8 mouse cellular contexts compared by ENCODE assay signal in the genomic region with DNA sequence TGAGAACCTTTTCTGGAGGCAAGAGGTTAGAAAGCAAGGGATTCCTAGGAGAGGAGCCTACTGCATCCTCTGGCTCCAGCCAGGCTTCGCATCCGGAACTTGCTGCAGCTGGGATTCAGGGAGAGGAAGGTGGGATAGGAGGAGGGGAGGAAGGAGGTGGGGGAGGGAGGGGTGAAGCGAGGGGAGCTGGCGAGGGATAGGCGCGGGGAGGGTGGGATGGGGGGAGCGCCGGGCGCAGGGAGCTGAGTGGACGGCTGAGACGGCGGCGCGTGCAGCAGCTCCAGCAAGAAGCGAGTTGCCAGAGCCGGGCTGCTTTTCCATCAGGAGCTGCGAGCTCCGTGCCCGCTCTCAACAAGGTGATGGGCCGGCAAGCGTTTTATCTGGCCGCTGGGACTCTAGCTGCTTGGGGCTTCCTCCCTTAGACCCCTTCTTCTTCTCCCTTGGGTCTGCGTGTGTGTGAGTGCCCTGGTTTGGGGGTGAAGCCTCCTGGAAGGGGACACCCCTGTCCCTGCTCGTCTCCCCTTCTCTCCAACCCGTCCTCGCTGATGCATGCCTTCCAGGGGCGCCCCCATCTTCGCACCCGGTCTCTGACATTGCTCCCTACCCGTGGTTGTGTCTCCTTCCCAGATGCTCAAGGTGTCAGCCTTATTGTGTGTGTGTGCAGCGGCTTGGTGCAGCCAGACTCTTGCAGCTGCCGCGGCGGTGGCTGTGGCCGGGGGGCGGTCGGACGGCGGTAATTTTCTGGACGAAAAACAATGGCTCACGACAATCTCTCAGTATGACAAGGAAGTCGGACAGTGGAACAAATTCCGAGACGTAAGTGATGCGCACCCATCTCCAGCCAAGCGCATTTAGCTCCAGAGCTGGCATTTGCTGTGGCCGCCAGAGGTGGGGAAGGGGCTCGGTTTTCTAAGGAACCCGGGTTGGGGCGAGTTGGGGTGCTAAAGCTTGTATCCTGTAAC. TPM values are rescaled to one million over a fixed set of nuclear protein-coding genes. Genes with fewer than 3 reads are reported as not detected.
DNase-seq lines count a peak whose midpoint lies in the region; ATAC-seq and TF ChIP-seq lines count a peak whose summit lies in the region.

No protein-coding gene starts in this region.

- H3K27me3 ChIP-seq in cerebellum, adult 2 months (ENCODE audit: control insufficient read depth, insufficient read depth, low read length): peaks cover 1% of the 10 kb centered on the region; the same call in 1 of the 2 replicates
- H3K27me3 ChIP-seq in ES-Bruce4 (ENCODE audit: control insufficient read depth, insufficient read depth, low read length, poor library complexity, severe bottlenecking): peaks cover 20% of the 10 kb centered on the region
- H3K27me3 ChIP-seq in forebrain, embryonic 10.5 days (ENCODE audit: poor library complexity, severe bottlenecking): peaks cover 32% of the 10 kb centered on the region
- peaks cover 22% of the 10 kb centered on the region for H3K27me3 ChIP-seq in liver, embryonic 13.5 days

- H3K4me3 ChIP-seq in cerebellum, adult 2 months (replicated peaks; ENCODE audit: insufficient read depth, low read depth, low read length): peak overlapping the region; percentile 50
- H3K4me3 ChIP-seq in ES-Bruce4 (ENCODE audit: low read depth, low read length): peak overlapping the region; percentile 52
- peak overlapping the region; percentile 69 for H3K4me3 ChIP-seq in forebrain, embryonic 10.5 days
- peak overlapping the region; percentile 25 for H3K4me3 ChIP-seq in liver, embryonic 13.5 days (replicated peaks)

- peak overlapping the region; percentile 27; the same call in 1 of the 2 replicates for H3K9ac ChIP-seq in ES-Bruce4 (ENCODE audit: low read depth, poor library complexity, severe bottlenecking)
- no peak overlapping the region for H3K9ac ChIP-seq in liver, embryonic 13.5 days

- no peaks in the 10 kb centered on the region for H3K9me3 ChIP-seq in ES-Bruce4 (replicated peaks; ENCODE audit: control insufficient read depth, insufficient read depth, low read length, poor library complexity, severe bottlenecking)
- H3K9me3 ChIP-seq in forebrain, embryonic 10.5 days: no peaks in the 10 kb centered on the region
- H3K9me3 ChIP-seq in liver, embryonic 13.5 days (replicated peaks): no peaks in the 10 kb centered on the region

- no peak for TF ChIP-seq POLR2A in cerebellum, adult 2 months (IDR thresholded peaks at IDR 0.05; ENCODE audit: borderline replicate concordance, insufficient read depth, low read length)
- TF ChIP-seq POLR2A in ES-Bruce4 (IDR thresholded peaks at IDR 0.05; ENCODE audit: insufficient read depth, low read length): no peak

- H3K4me2 ChIP-seq in liver, embryonic 13.5 days: peak overlapping the region; percentile 43

- TF ChIP-seq CTCF in cerebellum, adult 2 months (IDR thresholded peaks at IDR 0.05; ENCODE audit: borderline replicate concordance, insufficient read depth, low read depth, low read length): no peak
- no peak for TF ChIP-seq CTCF in ES-Bruce4 (IDR thresholded peaks at IDR 0.05; ENCODE audit: low read depth, low read length)

- H3K4me1 ChIP-seq in cerebellum, adult 2 months (ENCODE audit: control insufficient read depth, insufficient read depth, low read length): peaks cover 6% of the 10 kb centered on the region; the same call in 1 of the 2 replicates
- H3K4me1 ChIP-seq in ES-Bruce4 (ENCODE audit: control insufficient read depth, insufficient read depth, low read length): no peaks in the 10 kb centered on the region
- peaks cover 15% of the 10 kb centered on the region for H3K4me1 ChIP-seq in forebrain, embryonic 10.5 days
- no peaks in the 10 kb centered on the region for H3K4me1 ChIP-seq in liver, embryonic 13.5 days (replicated peaks)

- DNase-seq in cerebellum, adult 2 months: peak; percentile 19 to 29
- DNase-seq in cerebellum, adult 8-10 months: no peak
- peak; percentile 57 for DNase-seq in forebrain, embryonic 10.5 days (ENCODE audit: extremely low spot score, low spot score)
- DNase-seq in kidney, postnatal 14 days: peak; percentile 5
- DNase-seq in liver, embryonic 13.5 days: no peak
- DNase-seq in right cerebral cortex, postnatal 36 days (ENCODE audit: low spot score in 2 of 2): peak; percentile 28 to 34
- no peak for DNase-seq in spleen, postnatal 36 days (ENCODE audit: low spot score in 2 of 2)

- H3K27ac ChIP-seq in cerebellum, adult 2 months (ENCODE audit: insufficient read depth, low read length): peak overlapping the region; percentile 16; the same call in 1 of the 2 replicates
- no peak overlapping the region for H3K27ac ChIP-seq in ES-Bruce4 (ENCODE audit: insufficient read depth, low read length)
- H3K27ac ChIP-seq in forebrain, embryonic 10.5 days: peak overlapping the region; percentile 80
- H3K27ac ChIP-seq in liver, embryonic 13.5 days: no peak overlapping the region

- H3K36me3 ChIP-seq in ES-Bruce4 (ENCODE audit: control insufficient read depth, insufficient read depth, low read length, poor library complexity, severe bottlenecking): no peaks in the 10 kb centered on the region
- no peaks in the 10 kb centered on the region for H3K36me3 ChIP-seq in forebrain, embryonic 10.5 days (replicated peaks)
- no peaks in the 10 kb centered on the region for H3K36me3 ChIP-seq in liver, embryonic 13.5 days

- no peak for ATAC-seq in liver, embryonic 13.5 days (ENCODE audit: low read depth)

- TF ChIP-seq EP300 in ES-Bruce4 (IDR thresholded peaks at IDR 0.05; ENCODE audit: insufficient read depth, low read depth, low read length): no peak

- under 1% methylated on average over 48 of the region's 50 CpGs for WGBS in cerebellum, adult 2 months
- under 1% methylated on average over 50 of the region's 50 CpGs for WGBS in forebrain, embryonic 10.5 days
- 3% methylated on average over 50 of the region's 50 CpGs for WGBS in liver, embryonic 13.5 days (ENCODE audit: insufficient replicate concordance)

RNA-seq across cellular contexts. Expression of a gene that starts 0.6 kb away (rescaled TPM):
- 60.8 and 65.8 TPM in 2 replicates for polyA plus RNA-seq in cerebellum, adult 2 months (2012; rRNA removed)
- polyA plus RNA-seq in ES-Bruce4 (2011; ENCODE audit: insufficient read depth, insufficient read length, low read depth, missing spikeins): not detected in 2 replicates
- 1.5 and 2.0 TPM in 2 replicates for polyA plus RNA-seq in forebrain, embryonic 10.5 days (2016; fragmentation: Nextera tagmentation; extraction: Ambion mirVana)
- 0.13 and 0.25 TPM in 2 replicates for polyA plus RNA-seq in liver, embryonic 13.5 days (2015; fragmentation: Nextera tagmentation; extraction: Ambion mirVana)

Comparison
In these comparisons a context has a peak if more than half of its experiments do, and no peak if none do; other contexts are left out.
1. DNase-seq: peak in cerebellum, adult 2 months (2 of 2), forebrain, embryonic 10.5 days (single experiment), kidney, postnatal 14 days (single experiment) and right cerebral cortex, postnatal 36 days (2 of 2); none in cerebellum, adult 8-10 months (single experiment), liver, embryonic 13.5 days (single experiment) and spleen, postnatal 36 days (0 of 2).
2. H3K27ac ChIP-seq: peak in cerebellum, adult 2 months (single experiment) and forebrain, embryonic 10.5 days (single experiment); none in ES-Bruce4 (single experiment) and liver, embryonic 13.5 days (single experiment).
3. RNA of a gene that starts 0.6 kb away (polyA plus RNA-seq): 60.8 to 65.8 TPM in cerebellum, adult 2 months; 1.5 to 2.0 TPM in forebrain, embryonic 10.5 days, 0.13 to 0.25 TPM in liver, embryonic 13.5 days and not detected in ES-Bruce4; every median in the first group is over 10 times any median in the second.
4. Peak in every context shown above with its lines, with median percentiles within 50 percentile points of each other: H3K4me3 ChIP-seq.